Mouse (Mus musculus) intestine, embryonic 16.5 days (tissue): ENCODE data around the gene Stx2. TPM values are rescaled to one million over a fixed set of nuclear protein-coding genes. Genes with fewer than 3 reads are reported as not detected.

ENCODE experiments used
- ATAC-seq: fragments of 200-750 bp; cut with Nextera tagmentation; 2 replicates; pipeline ENCODE4 v1.8.0; 2017; ENCODE audit warnings: moderate TSS enrichment, moderate library complexity
- H3K27ac ChIP-seq: fragments of 300-500 bp; sonication (generic); 2 replicates; pipeline ENCODE4 v1.5.1; 2014; ENCODE audit warnings: mild to moderate bottlenecking, low read length
- H3K27me3 ChIP-seq: fragments of 300-500 bp; sonication (generic); replicated peaks from 2 replicates; pipeline ENCODE4 v1.6.1; 2014; ENCODE audit warnings: low read length, control low read depth, mixed read lengths; ENCODE audit not compliant: control insufficient read depth, insufficient read depth
- H3K36me3 ChIP-seq: fragments of 300-500 bp; sonication (generic); 2 replicates; pipeline ENCODE4 v1.6.1; 2014; ENCODE audit warnings: low read length, control low read depth; ENCODE audit not compliant: control insufficient read depth, insufficient read depth
- H3K4me1 ChIP-seq: fragments of 300-500 bp; sonication (generic); 2 replicates; pipeline ENCODE4 v1.6.1; 2014; ENCODE audit warnings: low read length, control low read depth, mixed read lengths; ENCODE audit not compliant: control insufficient read depth, insufficient read depth
- H3K4me2 ChIP-seq: fragments of 300-500 bp; sonication (generic); 2 replicates; pipeline ENCODE4 v1.6.1; 2014; ENCODE audit warnings: low read depth, low read length, control low read depth
- H3K4me3 ChIP-seq: fragments of 300-500 bp; sonication (generic); 2 replicates; pipeline ENCODE4 v1.5.1; 2014; ENCODE audit warnings: mild to moderate bottlenecking, low read length
- H3K9ac ChIP-seq: fragments of 300-500 bp; sonication (generic); 2 replicates; pipeline ENCODE4 v1.6.1; 2014; ENCODE audit warnings: low read depth, low read length
- H3K9me3 ChIP-seq: fragments of 300-500 bp; sonication (generic); 2 replicates; pipeline ENCODE4 v1.6.1; 2016; ENCODE audit warnings: low read length, control low read depth; ENCODE audit not compliant: control insufficient read depth
- WGBS: fragments of 180-500 bp; shearing (Covaris S2); extraction: QIAGEN DNeasy Blood & Tissue Kit; methylation state at CpG from one replicate; pipeline ENCODE4 v1.1.7; 2014; 5-methylcytosine and 5-hydroxymethylcytosine counted together
- polyA plus RNA-seq: library from polyadenylated mRNA; unstranded; fragments of >200 nt; fragmentation: Nextera tagmentation; extraction: Ambion mirVana; gene quantifications from 2 replicates; pipeline ENCODE4 v1.2.1, GENCODE M21; 2015

Gene Stx2
- polyA plus RNA-seq, 1 experiment from 2014 or later, result 19.9 TPM

GRCm38 (mm10) chr5:128940436-128940835, 67.9 kb downstream of the Stx2 start:
- H3K4me3 ChIP-seq, result no peak overlapping the region
- no peaks in the 10 kb centered on the region for H3K36me3 ChIP-seq
- H3K4me1 ChIP-seq, result no peaks in the 10 kb centered on the region
- H3K27ac ChIP-seq, result no peak overlapping the region
- H3K9ac ChIP-seq, result no peak overlapping the region
- no peak overlapping the region for H3K4me2 ChIP-seq
- H3K9me3 ChIP-seq, result no peaks in the 10 kb centered on the region
- 82% methylated on average over 10 of the region's 10 CpGs for WGBS
- H3K27me3 ChIP-seq, result no peaks in the 10 kb centered on the region
- no peak for ATAC-seq

GRCm38 (mm10) chr5:128935359-128935899, 72.9 kb downstream of the Stx2 start:
- H3K4me3 ChIP-seq, result no peak overlapping the region
- H3K4me2 ChIP-seq, result no peak overlapping the region
- ATAC-seq, result no peak
- H3K36me3 ChIP-seq, result no peaks in the 10 kb centered on the region
- no peak overlapping the region for H3K27ac ChIP-seq
- no peaks in the 10 kb centered on the region for H3K4me1 ChIP-seq
- H3K9me3 ChIP-seq, result no peaks in the 10 kb centered on the region
- no peaks in the 10 kb centered on the region for H3K27me3 ChIP-seq
- 65% methylated on average over 6 of the region's 6 CpGs for WGBS
- H3K9ac ChIP-seq, result no peak overlapping the region

Other genes with a start within 250 kb of the Stx2 start
- 0.67 and 0.84 TPM in 2 replicates for gene Rimbp2, start 55.1 kb downstream of the Stx2 start, polyA plus RNA-seq
- gene Ran, start 11.5 kb upstream of the Stx2 start, polyA plus RNA-seq, result 437 and 508 TPM in 2 replicates
- gene Adgrd1, start 88.2 kb upstream of the Stx2 start, polyA plus RNA-seq, result 1.0 and 1.5 TPM in 2 replicates